Mouse (Mus musculus) macrophage (primary cell): ENCODE measurements around the gene Pou6f1. TPM values are rescaled to one million over a fixed set of nuclear protein-coding genes. Genes with fewer than 3 reads are reported as not detected.
"Not testable (repeated sequence)": the region's sequence is repeated elsewhere in the genome, so short reads cannot be mapped to it uniquely, and the experiment has no call there.

Experiments used
- H3K27ac ChIP-seq: fragments of 350-480 bp; formaldehyde crosslinking; 2 replicates; pipeline ENCODE4 v1.9.0; 2021
- H3K36me3 ChIP-seq: fragments of 350-480 bp; formaldehyde crosslinking; 2 replicates; pipeline ENCODE4 v1.9.0; 2021; ENCODE audit errors: inconsistent target
- H3K4me3 ChIP-seq: fragments of 350-480 bp; formaldehyde crosslinking; 2 replicates; pipeline ENCODE4 v1.9.0; 2021; ENCODE audit errors: inconsistent target
- H3K79me2 ChIP-seq: fragments of 350-480 bp; formaldehyde crosslinking; 2 replicates; pipeline ENCODE4 v1.9.0; 2021; ENCODE audit errors: inconsistent target
- WGBS: methylation state at CpG from one replicate; pipeline ENCODE4 v1.1.7; 2026; ENCODE audit warnings: inconsistent platforms; ENCODE audit not compliant: missing documents; 5-methylcytosine and 5-hydroxymethylcytosine counted together
- polyA plus RNA-seq: library from polyadenylated mRNA; stranded (reverse); fragments of 250-400 nt; gene quantifications from 3 replicates; pipeline ENCODE4 v1.2.4, GENCODE M21; 2018; ENCODE audit warnings: inconsistent platforms

Gene Pou6f1
- polyA plus RNA-seq, 1 experiment from 2014 or later, result 11.4 TPM

- Histone ChIP-seq H3K79me2 (no peaks in the 10 kb centered on the region), H3K4me3 (no peak overlapping the region), H3K27ac (no peak overlapping the region), H3K36me3 (no peaks in the 10 kb centered on the region)
- 88% methylated on average over 6 of the region's 6 CpGs for WGBS
Observed at GRCm38 (mm10) chr15:100576810-100577209, 23.0 kb downstream of the Pou6f1 start.

GRCm38 (mm10) chr15:100576392-100576791 lies 23.4 kb downstream of the Pou6f1 start:
- Histone ChIP-seq H3K27ac (no peak overlapping the region), H3K79me2 (no peaks in the 10 kb centered on the region), H3K36me3 (no peaks in the 10 kb centered on the region), H3K4me3 (no peak overlapping the region)
- 88% methylated on average over 6 of the region's 6 CpGs for WGBS

GRCm38 (mm10) chr15:100575366-100575765 lies 24.4 kb downstream of the Pou6f1 start:
- WGBS, result 84% methylated on average over 12 of the region's 12 CpGs
- Histone ChIP-seq H3K79me2 (no peaks in the 10 kb centered on the region), H3K27ac (no peak overlapping the region), H3K36me3 (no peaks in the 10 kb centered on the region), H3K4me3 (no peak overlapping the region)

- Histone ChIP-seq H3K79me2 (no peaks in the 10 kb centered on the region), H3K4me3 (no peak overlapping the region), H3K36me3 (no peaks in the 10 kb centered on the region), H3K27ac (no peak overlapping the region)
- 97% methylated on average over 2 of the region's 2 CpGs for WGBS
Observed at GRCm38 (mm10) chr15:100574378-100574777, 25.4 kb downstream of the Pou6f1 start.

- H3K79me2 ChIP-seq, result no peaks in the 10 kb centered on the region
- no peak overlapping the region for H3K27ac ChIP-seq
- no peaks in the 10 kb centered on the region for H3K36me3 ChIP-seq
- H3K4me3 ChIP-seq, result no peak overlapping the region
- 49% methylated on average over 6 of the region's 6 CpGs for WGBS
Observed at GRCm38 (mm10) chr15:100573946-100574345, 25.8 kb downstream of the Pou6f1 start.

- 86% methylated on average over 3 of the region's 3 CpGs for WGBS
- Histone ChIP-seq H3K27ac (no peak overlapping the region), H3K4me3 (no peak overlapping the region), H3K79me2 (no peaks in the 10 kb centered on the region), H3K36me3 (no peaks in the 10 kb centered on the region)
Observed at GRCm38 (mm10) chr15:100569239-100569638, 30.5 kb downstream of the Pou6f1 start.

DNA sequence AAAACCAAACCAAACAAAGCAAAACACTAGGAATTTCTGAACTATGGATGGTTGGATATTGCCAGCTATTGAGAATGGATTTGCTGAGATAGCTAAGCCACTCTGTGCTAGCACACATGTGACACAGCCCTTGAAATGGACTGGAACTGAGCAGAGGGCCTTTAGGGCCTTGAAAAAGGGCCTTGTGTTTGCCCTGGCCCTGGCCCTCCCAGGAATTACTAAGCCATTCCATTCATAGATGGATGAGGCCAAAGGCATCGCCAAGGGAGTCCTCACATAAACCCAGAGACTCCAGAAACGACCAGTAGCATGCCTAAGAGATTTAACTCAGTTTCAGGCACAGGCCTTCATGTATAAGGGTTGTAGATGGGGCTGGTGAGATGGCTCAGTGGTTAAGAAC lies 33.3 kb downstream of the Pou6f1 start:
- Histone ChIP-seq H3K79me2 (no peaks in the 10 kb centered on the region), H3K4me3 (no peak overlapping the region), H3K27ac (no peak overlapping the region), H3K36me3 (no peaks in the 10 kb centered on the region)
- 95% methylated on average over 2 of the region's 2 CpGs for WGBS

GRCm38 (mm10) chr15:100557705-100558433 lies 41.9 kb downstream of the Pou6f1 start:
- H3K4me3 ChIP-seq, result no peak overlapping the region
- H3K27ac ChIP-seq, result no peak overlapping the region
- WGBS, result 81% methylated on average over 5 of the region's 5 CpGs

DNA sequence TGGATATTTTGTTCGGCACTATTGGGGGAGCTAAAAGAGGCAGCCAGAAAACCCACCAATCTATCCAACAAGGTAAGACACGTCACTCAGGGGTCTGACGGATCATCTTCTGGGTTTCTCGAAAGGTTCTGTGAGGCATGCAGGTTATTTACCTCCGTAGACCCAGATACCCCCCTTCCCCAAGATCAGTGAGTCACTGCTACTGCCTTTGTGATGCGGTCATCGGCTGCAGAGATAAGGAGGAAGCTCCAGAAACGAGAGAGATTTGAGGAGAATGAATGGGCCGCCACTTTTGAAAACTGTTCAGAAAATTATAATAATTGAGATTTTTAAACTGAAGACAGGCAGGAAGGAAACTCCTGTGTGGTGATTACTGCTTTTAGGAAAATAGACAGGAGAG lies 43.4 kb downstream of the Pou6f1 start:
- no peak overlapping the region for H3K27ac ChIP-seq
- no peaks in the 10 kb centered on the region for H3K36me3 ChIP-seq
- H3K4me3 ChIP-seq, result no peak overlapping the region
- 88% methylated on average over 9 of the region's 9 CpGs for WGBS
- no peaks in the 10 kb centered on the region for H3K79me2 ChIP-seq

More at GRCm38 (mm10) chr15:100557705-100558433, 41.9 kb downstream of the Pou6f1 start:
- H3K79me2 ChIP-seq, result no peaks in the 10 kb centered on the region
- no peaks in the 10 kb centered on the region for H3K36me3 ChIP-seq

DNA sequence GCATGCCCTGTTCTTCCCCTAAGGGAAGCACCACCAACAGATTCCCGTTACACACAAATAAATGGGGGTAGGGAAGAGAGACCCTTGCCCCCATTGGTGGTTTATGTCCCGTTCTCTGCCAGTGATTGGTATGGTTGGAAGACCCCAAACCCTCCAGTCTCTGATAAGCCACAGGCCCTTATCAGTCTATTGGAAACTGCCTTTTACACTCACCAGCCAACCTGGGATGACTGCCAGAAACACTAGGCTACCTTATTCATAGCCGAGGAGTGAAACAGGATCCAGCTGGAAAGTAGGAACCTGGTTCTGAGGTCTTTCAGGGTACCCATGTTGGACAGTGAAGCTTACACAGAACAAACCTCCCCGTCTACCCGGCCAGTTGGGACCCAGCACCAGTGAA lies 43.8 kb downstream of the Pou6f1 start:
- H3K4me3 ChIP-seq, result no peak overlapping the region
- H3K79me2 ChIP-seq, result no peaks in the 10 kb centered on the region
- 77% methylated on average over 5 of the region's 5 CpGs for WGBS
- H3K36me3 ChIP-seq, result no peaks in the 10 kb centered on the region
- no peak overlapping the region for H3K27ac ChIP-seq

DNA sequence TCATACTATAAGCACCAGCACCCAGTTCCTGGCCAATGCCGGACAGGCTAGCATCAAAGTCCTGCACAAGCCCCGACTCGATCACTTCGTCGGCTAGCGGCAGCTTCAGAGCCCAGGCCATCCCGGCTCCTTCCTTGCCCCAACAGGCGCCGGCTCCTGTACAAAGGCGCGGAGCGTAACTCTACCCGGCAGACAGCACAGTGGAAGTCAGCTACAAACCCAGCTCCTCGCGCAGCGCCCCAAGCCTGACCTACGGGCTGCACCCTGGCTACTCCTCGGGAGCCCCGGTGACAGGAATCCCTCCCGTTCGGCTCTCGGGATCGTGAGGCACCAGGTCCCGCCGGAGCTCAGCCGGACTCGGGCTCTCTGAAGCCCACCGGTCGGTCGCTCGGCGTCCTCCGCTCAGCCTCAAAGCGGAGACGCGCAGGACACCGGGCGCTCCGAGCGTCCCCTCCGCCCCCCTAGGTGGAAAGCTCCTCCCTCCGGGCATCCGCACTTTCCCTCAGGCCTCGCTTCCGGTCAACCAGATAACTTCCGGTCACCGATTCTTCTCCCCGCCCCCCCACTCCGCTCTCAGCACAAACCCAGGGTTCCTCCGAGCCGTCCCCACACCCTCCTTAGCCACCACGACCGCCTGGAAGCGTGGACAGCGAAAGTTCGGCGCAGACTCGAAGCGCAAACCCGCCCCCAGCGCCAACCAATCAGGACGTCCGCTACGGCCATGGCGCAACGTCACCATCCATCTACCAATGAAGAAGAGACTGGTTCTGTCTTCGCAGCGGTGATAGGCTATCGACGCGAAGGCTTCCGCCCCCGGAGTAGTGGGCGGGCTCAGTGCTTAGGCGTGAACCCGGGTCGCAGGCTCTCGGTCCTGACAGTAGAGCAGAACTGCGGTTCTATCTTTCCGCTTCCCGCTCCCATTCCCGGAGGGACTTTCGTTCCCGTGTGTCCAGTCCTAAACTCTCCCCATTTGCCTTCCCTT lies 48.2 kb downstream of the Pou6f1 start, which contains the start of gene Tfcp2:
Gene Tfcp2, minus strand, starts transcription at position 683 of the 982 bp plus-strand sequence.
- Histone ChIP-seq H3K4me3 (peak within 1 kb of the TSS; percentile 71), H3K36me3 (no peaks in the 10 kb centered on the region), H3K79me2 (peaks cover 11% of the 10 kb centered on the region; the same call in 1 of the 2 replicates), H3K27ac (peak within 1 kb of the TSS; percentile 43)
- under 1% methylated on average over 67 of the region's 84 CpGs for WGBS

DNA sequence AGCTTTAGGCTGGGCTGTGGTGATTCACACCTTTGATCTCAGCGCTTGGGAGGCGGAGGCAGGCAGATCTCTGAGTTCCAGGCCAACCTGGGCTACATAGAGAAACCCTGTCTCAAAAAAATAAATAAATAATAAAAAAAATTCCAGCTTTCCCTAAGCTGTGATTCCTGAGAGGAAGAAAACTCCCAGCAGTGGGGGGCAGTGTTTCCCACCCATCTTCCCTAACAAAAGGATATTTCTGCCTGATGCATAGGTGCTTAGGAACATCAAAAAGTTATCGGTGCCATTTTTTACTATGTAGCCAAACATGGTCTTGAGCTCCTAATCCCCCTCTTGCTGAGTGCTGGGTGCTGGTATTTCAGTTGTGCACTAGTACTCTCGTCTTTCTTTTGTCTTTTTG lies 49.5 kb downstream of the Pou6f1 start:
- peaks cover 11% of the 10 kb centered on the region; the same call in 1 of the 2 replicates for H3K79me2 ChIP-seq
- H3K36me3 ChIP-seq, result no peaks in the 10 kb centered on the region
- WGBS, result 94% methylated on average over 4 of the region's 4 CpGs
- no peak overlapping the region for H3K27ac ChIP-seq
- H3K4me3 ChIP-seq, result no peak overlapping the region

- not testable (repeated sequence) for H3K36me3 ChIP-seq, H3K4me3 ChIP-seq, H3K27ac ChIP-seq, H3K79me2 ChIP-seq
- 86% methylated on average over 4 of the region's 14 CpGs for WGBS
Observed at GRCm38 (mm10) chr15:100543651-100544030, 56.1 kb downstream of the Pou6f1 start.

- not testable (repeated sequence) for H3K79me2 ChIP-seq, H3K4me3 ChIP-seq, H3K27ac ChIP-seq, H3K36me3 ChIP-seq
- WGBS, result 93% methylated on average over 20 of the region's 28 CpGs
Observed at GRCm38 (mm10) chr15:100542876-100543650, 56.7 kb downstream of the Pou6f1 start.
